Mouse (Mus musculus): ENCODE data around the gene Selenot. TPM values are rescaled to one million over a fixed set of nuclear protein-coding genes. Genes with fewer than 3 reads are reported as not detected.

Selenot gene
- total RNA-seq, 2 experiments from 2014 or later = 60.7 to 98.9 TPM

DNA sequence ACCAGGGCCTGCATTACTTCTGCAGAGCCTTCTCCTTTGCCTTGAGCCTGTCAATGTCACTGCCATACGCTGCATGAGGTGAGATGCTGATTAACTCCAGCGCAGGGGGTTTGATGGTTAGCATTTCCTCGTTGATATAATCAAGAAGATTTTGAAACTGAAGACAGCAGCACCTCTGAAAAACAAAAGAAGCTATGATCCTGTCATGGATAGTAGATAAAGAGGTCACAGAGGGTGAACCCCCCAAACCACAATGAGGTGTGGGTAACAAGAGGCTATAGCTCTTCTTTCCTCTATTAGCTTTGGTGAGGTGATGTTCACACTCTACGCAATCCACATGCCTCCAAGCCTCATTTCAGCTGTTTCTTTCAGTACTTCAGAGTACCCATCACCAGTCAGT, 48.5 kb downstream of the Selenot start:
- ATAC-seq (replicated peaks; ENCODE audit: low FRiP score, poor library complexity, severe bottlenecking) = no peak

DNA sequence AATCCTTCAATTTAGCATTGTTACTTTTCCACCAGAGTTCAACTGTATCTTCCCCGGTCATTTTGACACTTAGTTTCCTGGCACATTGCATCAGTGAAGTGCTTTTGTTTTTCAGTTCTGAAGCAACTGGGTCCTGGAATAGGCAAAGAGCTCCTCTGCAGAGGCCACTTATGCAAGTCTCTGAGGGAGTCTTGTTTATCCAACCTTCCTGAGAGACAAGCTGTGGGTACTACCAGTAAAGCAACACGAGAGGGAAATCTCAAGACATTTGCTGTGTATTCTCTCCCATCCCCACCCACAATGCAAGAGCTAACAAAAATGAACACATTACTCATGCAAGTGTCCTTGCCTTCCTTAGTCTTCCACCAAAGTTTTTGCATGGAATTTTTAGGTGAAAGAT, 55.3 kb downstream of the Selenot start:
- ATAC-seq (replicated peaks; ENCODE audit: low FRiP score, poor library complexity, severe bottlenecking) = no peak

- no peak for ATAC-seq (replicated peaks; ENCODE audit: low FRiP score, poor library complexity, severe bottlenecking)
Observed at GRCm38 (mm10) chr3:58636406-58637295, 60.2 kb downstream of the Selenot start, which contains the start of gene Erich6. Gene Erich6 (minus strand): TSS chr3:58637207.

Other genes with a start within 250 kb of the Selenot start
- gene Tsc22d2, start 161.9 kb upstream of the Selenot start, total RNA-seq (2015; ENCODE audit: low replicate concordance) = 11.9 and 16.8 TPM in 2 replicates
- gene Tsc22d2, start 161.9 kb upstream of the Selenot start, total RNA-seq (2017; ENCODE audit: low replicate concordance) = 18.2 and 27.2 TPM in 2 replicates
- gene Eif2a, start 50.8 kb upstream of the Selenot start, total RNA-seq (2015; ENCODE audit: low replicate concordance) = 52.8 and 54.1 TPM in 2 replicates
- gene Eif2a, start 50.8 kb upstream of the Selenot start, total RNA-seq (2017; ENCODE audit: low replicate concordance) = 24.0 and 32.2 TPM in 2 replicates
- 39.3 and 40.7 TPM in 2 replicates for gene Serp1, start 50.7 kb upstream of the Selenot start, total RNA-seq (2015; ENCODE audit: low replicate concordance)
- 30.8 and 32.4 TPM in 2 replicates for gene Serp1, start 50.7 kb upstream of the Selenot start, total RNA-seq (2017; ENCODE audit: low replicate concordance)
- not detected in 2 replicates for gene Erich6, start 60.6 kb downstream of the Selenot start, total RNA-seq (2015; ENCODE audit: low replicate concordance)
- not detected in 2 replicates for gene Erich6, start 60.6 kb downstream of the Selenot start, total RNA-seq (2017; ENCODE audit: low replicate concordance)
- gene Siah2, start 115.8 kb downstream of the Selenot start, total RNA-seq (2015; ENCODE audit: low replicate concordance) = 2.1 and 7.6 TPM in 2 replicates
- gene Siah2, start 115.8 kb downstream of the Selenot start, total RNA-seq (2017; ENCODE audit: low replicate concordance) = 1.0 and 1.2 TPM in 2 replicates
- not detected in 2 replicates for gene Mindy4b-ps, start 245.7 kb downstream of the Selenot start, total RNA-seq (2015; ENCODE audit: low replicate concordance)
- not detected in 2 replicates for gene Mindy4b-ps, start 245.7 kb downstream of the Selenot start, total RNA-seq (2017; ENCODE audit: low replicate concordance)

Measured in erythroid progenitor cell, adult 5-6 weeks (primary cell).